Mouse (Mus musculus): ENCODE measurements around the gene Serf2. TPM values are rescaled to one million over a fixed set of nuclear protein-coding genes. Genes with fewer than 3 reads are reported as not detected.

Serf2 gene
- 398 and 607 TPM in 2 replicates for polyA plus RNA-seq (2012; rRNA removed)

GRCm38 (mm10) chr2:121448739-121449535 is at the start of gene Serf2:
Gene Serf2, plus strand, starts transcription at chr2:121449195.

GRCm38 (mm10) chr2:121413387-121414042 is 35.5 kb upstream of the Serf2 start, which contains the start of the genes Pdia3 and Catsper2:
Gene Pdia3, plus strand, starts transcription at chr2:121413775.
Gene Catsper2, minus strand, starts transcription at chr2:121413792.

GRCm38 (mm10) chr2:121444178-121444577 is 4.8 kb upstream of the Serf2 start, which contains the start of gene Ell3:
Gene Ell3, minus strand, starts transcription at chr2:121444278.

GRCm38 (mm10) chr2:121452990-121453389 is 4.0 kb downstream of the Serf2 start, which contains the start of gene Hypk:
Gene Hypk, plus strand, starts transcription at chr2:121453290.

GRCm38 (mm10) chr2:121456692-121457642 is 8.0 kb downstream of the Serf2 start, which contains the start of gene Serinc4:
Gene Serinc4, minus strand, starts transcription at chr2:121456781.

GRCm38 (mm10) chr2:121473301-121474179 is 24.5 kb downstream of the Serf2 start, which contains the start of gene Mfap1b:
Gene Mfap1b, minus strand, starts transcription at chr2:121474067.

GRCm38 (mm10) chr2:121505942-121506882 is 57.2 kb downstream of the Serf2 start, which contains the start of the genes Mfap1a and Wdr76:
Gene Mfap1a, minus strand, starts transcription at chr2:121506665.
Gene Wdr76, plus strand, starts transcription at chr2:121506723.

Other genes with a start within 250 kb of the Serf2 start
- 129 and 166 TPM in 2 replicates for gene Trp53bp1, start 177.8 kb upstream of the Serf2 start, polyA plus RNA-seq (2012; rRNA removed)
- 8.4 and 8.7 TPM in 2 replicates for gene Map1a, start 159.6 kb upstream of the Serf2 start, polyA plus RNA-seq (2012; rRNA removed)
- gene Ppip5k1, start 93.8 kb upstream of the Serf2 start, polyA plus RNA-seq (2012; rRNA removed) = 15.0 and 18.7 TPM in 2 replicates
- gene Ckmt1, start 91.5 kb upstream of the Serf2 start, polyA plus RNA-seq (2012; rRNA removed) = 5.8 and 6.1 TPM in 2 replicates
- gene Strc, start 62.0 kb upstream of the Serf2 start, polyA plus RNA-seq (2012; rRNA removed) = 0.01 and 0.02 TPM in 2 replicates
- gene Pdia3, start 35.4 kb upstream of the Serf2 start, polyA plus RNA-seq (2012; rRNA removed) = 229 and 230 TPM in 2 replicates
- 3.7 and 6.3 TPM in 2 replicates for gene Catsper2, start 35.4 kb upstream of the Serf2 start, polyA plus RNA-seq (2012; rRNA removed)
- 1.5 and 2.2 TPM in 2 replicates for gene Ell3, start 4.9 kb upstream of the Serf2 start, polyA plus RNA-seq (2012; rRNA removed)
- 29.2 and 45.9 TPM in 2 replicates for gene Hypk, start 4.1 kb downstream of the Serf2 start, polyA plus RNA-seq (2012; rRNA removed)
- 1.4 and 2.4 TPM in 2 replicates for gene Serinc4, start 7.6 kb downstream of the Serf2 start, polyA plus RNA-seq (2012; rRNA removed)
- 28.9 and 58.7 TPM in 2 replicates for gene Mfap1b, start 24.9 kb downstream of the Serf2 start, polyA plus RNA-seq (2012; rRNA removed)
- 18.5 and 21.4 TPM in 2 replicates for gene Mfap1a, start 57.5 kb downstream of the Serf2 start, polyA plus RNA-seq (2012; rRNA removed)
- 22.7 and 23.4 TPM in 2 replicates for gene Wdr76, start 57.5 kb downstream of the Serf2 start, polyA plus RNA-seq (2012; rRNA removed)